Mouse (Mus musculus): ENCODE results near the gene Adcy9.

Adcy9 gene

GRCm38 (mm10) chr16:4448235-4448634, 27.9 kb upstream of the Adcy9 start:
- Histone ChIP-seq H3K9me3 (ENCODE audit: low read length) (no peaks in the 10 kb centered on the region), H3K4me1 (replicated peaks; ENCODE audit: low read depth, low read length) (peaks cover 8% of the 10 kb centered on the region), H3K27me3 (ENCODE audit: insufficient read depth, low read length) (peaks cover 18% of the 10 kb centered on the region), H3K36me3 (ENCODE audit: insufficient read depth, low read length) (no peaks in the 10 kb centered on the region), H3K4me3 (replicated peaks; ENCODE audit: low read length) (peak overlapping the region; percentile 55)
- TF ChIP-seq CTCF (conservative IDR thresholded peaks at IDR 0.05; ENCODE audit: low read length) (no peak), POU5F1 (IDR thresholded peaks at IDR 0.05; ENCODE audit: borderline replicate concordance, low read length) (no peak), NANOG (IDR thresholded peaks at IDR 0.05; ENCODE audit: borderline replicate concordance, low read length) (no peak)

- no peak for TF ChIP-seq POU5F1 (IDR thresholded peaks at IDR 0.05; ENCODE audit: borderline replicate concordance, low read length)
- Histone ChIP-seq H3K9me3 (ENCODE audit: low read length) (no peaks in the 10 kb centered on the region), H3K27me3 (ENCODE audit: insufficient read depth, low read length) (peaks cover 18% of the 10 kb centered on the region), H3K4me1 (replicated peaks; ENCODE audit: low read depth, low read length) (peaks cover 8% of the 10 kb centered on the region), H3K4me3 (replicated peaks; ENCODE audit: low read length) (no peak overlapping the region), H3K36me3 (ENCODE audit: insufficient read depth, low read length) (no peaks in the 10 kb centered on the region)
Measured at GRCm38 (mm10) chr16:4446395-4446794, 26.1 kb upstream of the Adcy9 start.

GRCm38 (mm10) chr16:4444378-4444777, 24.1 kb upstream of the Adcy9 start:
- Histone ChIP-seq H3K4me3 (replicated peaks; ENCODE audit: low read length) (no peak overlapping the region), H3K4me1 (replicated peaks; ENCODE audit: low read depth, low read length) (peaks cover 8% of the 10 kb centered on the region), H3K9me3 (ENCODE audit: low read length) (no peaks in the 10 kb centered on the region), H3K36me3 (ENCODE audit: insufficient read depth, low read length) (no peaks in the 10 kb centered on the region), H3K27me3 (ENCODE audit: insufficient read depth, low read length) (peaks cover 16% of the 10 kb centered on the region)
- no peak for TF ChIP-seq CTCF (conservative IDR thresholded peaks at IDR 0.05; ENCODE audit: low read length)
- TF ChIP-seq NANOG (IDR thresholded peaks at IDR 0.05; ENCODE audit: borderline replicate concordance, low read length), result no peak
- no peak for TF ChIP-seq POU5F1 (IDR thresholded peaks at IDR 0.05; ENCODE audit: borderline replicate concordance, low read length)

- no peak for TF ChIP-seq POU5F1 (IDR thresholded peaks at IDR 0.05; ENCODE audit: borderline replicate concordance, low read length)
- TF ChIP-seq CTCF (conservative IDR thresholded peaks at IDR 0.05; ENCODE audit: low read length), result no peak
- TF ChIP-seq NANOG (IDR thresholded peaks at IDR 0.05; ENCODE audit: borderline replicate concordance, low read length), result no peak
- H3K27me3 ChIP-seq (ENCODE audit: insufficient read depth, low read length), result no peaks in the 10 kb centered on the region; the same call in 1 of the 2 replicates
- H3K9me3 ChIP-seq (ENCODE audit: low read length), result no peaks in the 10 kb centered on the region
- H3K36me3 ChIP-seq (ENCODE audit: insufficient read depth, low read length), result no peaks in the 10 kb centered on the region
- no peak overlapping the region for H3K4me3 ChIP-seq (replicated peaks; ENCODE audit: low read length)
- no peaks in the 10 kb centered on the region for H3K4me1 ChIP-seq (replicated peaks; ENCODE audit: low read depth, low read length)
Measured at GRCm38 (mm10) chr16:4439302-4440066, 19.2 kb upstream of the Adcy9 start.

- H3K9me3 ChIP-seq (ENCODE audit: low read length), result no peaks in the 10 kb centered on the region
Measured at GRCm38 (mm10) chr16:4436738-4437137, 16.4 kb upstream of the Adcy9 start.

GRCm38 (mm10) chr16:4435371-4435770, 15.1 kb upstream of the Adcy9 start:
- H3K27me3 ChIP-seq (ENCODE audit: insufficient read depth, low read length), result peaks cover 4% of the 10 kb centered on the region; the same call in 1 of the 2 replicates
- TF ChIP-seq CTCF (conservative IDR thresholded peaks at IDR 0.05; ENCODE audit: low read length) (no peak), NANOG (IDR thresholded peaks at IDR 0.05; ENCODE audit: borderline replicate concordance, low read length) (no peak), POU5F1 (IDR thresholded peaks at IDR 0.05; ENCODE audit: borderline replicate concordance, low read length) (no peak)
- no peaks in the 10 kb centered on the region for H3K9me3 ChIP-seq (ENCODE audit: low read length)
- H3K4me3 ChIP-seq (replicated peaks; ENCODE audit: low read length), result no peak overlapping the region
- no peaks in the 10 kb centered on the region for H3K4me1 ChIP-seq (replicated peaks; ENCODE audit: low read depth, low read length)
- H3K36me3 ChIP-seq (ENCODE audit: insufficient read depth, low read length), result no peaks in the 10 kb centered on the region

More at GRCm38 (mm10) chr16:4436738-4437137, 16.4 kb upstream of the Adcy9 start:
- no peak overlapping the region for H3K4me3 ChIP-seq (replicated peaks; ENCODE audit: low read length)
- H3K36me3 ChIP-seq (ENCODE audit: insufficient read depth, low read length), result no peaks in the 10 kb centered on the region
- no peaks in the 10 kb centered on the region for H3K4me1 ChIP-seq (replicated peaks; ENCODE audit: low read depth, low read length)
- TF ChIP-seq CTCF (conservative IDR thresholded peaks at IDR 0.05; ENCODE audit: low read length), result no peak
- no peak for TF ChIP-seq NANOG (IDR thresholded peaks at IDR 0.05; ENCODE audit: borderline replicate concordance, low read length)
- TF ChIP-seq POU5F1 (IDR thresholded peaks at IDR 0.05; ENCODE audit: borderline replicate concordance, low read length), result no peak
- H3K27me3 ChIP-seq (ENCODE audit: insufficient read depth, low read length), result no peaks in the 10 kb centered on the region; the same call in 1 of the 2 replicates

GRCm38 (mm10) chr16:4431841-4432240, 11.5 kb upstream of the Adcy9 start:
- TF ChIP-seq POU5F1 (IDR thresholded peaks at IDR 0.05; ENCODE audit: borderline replicate concordance, low read length) (no peak), NANOG (IDR thresholded peaks at IDR 0.05; ENCODE audit: borderline replicate concordance, low read length) (no peak), CTCF (conservative IDR thresholded peaks at IDR 0.05; ENCODE audit: low read length) (no peak)
- Histone ChIP-seq H3K9me3 (ENCODE audit: low read length) (no peaks in the 10 kb centered on the region), H3K4me1 (replicated peaks; ENCODE audit: low read depth, low read length) (no peaks in the 10 kb centered on the region), H3K4me3 (replicated peaks; ENCODE audit: low read length) (no peak overlapping the region), H3K27me3 (ENCODE audit: insufficient read depth, low read length) (peaks cover 5% of the 10 kb centered on the region; the same call in 1 of the 2 replicates), H3K36me3 (ENCODE audit: insufficient read depth, low read length) (no peaks in the 10 kb centered on the region)

GRCm38 (mm10) chr16:4431013-4431412, 10.7 kb upstream of the Adcy9 start:
- Histone ChIP-seq H3K27me3 (ENCODE audit: insufficient read depth, low read length) (peaks cover 5% of the 10 kb centered on the region; the same call in 1 of the 2 replicates), H3K4me3 (replicated peaks; ENCODE audit: low read length) (no peak overlapping the region), H3K9me3 (ENCODE audit: low read length) (no peaks in the 10 kb centered on the region), H3K4me1 (replicated peaks; ENCODE audit: low read depth, low read length) (no peaks in the 10 kb centered on the region), H3K36me3 (ENCODE audit: insufficient read depth, low read length) (no peaks in the 10 kb centered on the region)
- TF ChIP-seq CTCF (conservative IDR thresholded peaks at IDR 0.05; ENCODE audit: low read length) (no peak), NANOG (IDR thresholded peaks at IDR 0.05; ENCODE audit: borderline replicate concordance, low read length) (no peak), POU5F1 (IDR thresholded peaks at IDR 0.05; ENCODE audit: borderline replicate concordance, low read length) (no peak)

Data from E14TG2a.4 (cell line).